Mouse (Mus musculus) MEL (cell line): Measurements from ENCODE around the gene Agpat1. TPM values are rescaled to one million over a fixed set of nuclear protein-coding genes. Genes with fewer than 3 reads are reported as not detected.
A peak's percentile ranks its signal among the peaks of the same experiment; 100 is the strongest.

Experiments
- DNase-seq: peaks from one replicate; pipeline ENCODE4 v3.0.0; 2011; ENCODE audit warnings: low read depth, low spot score
- H3K27ac ChIP-seq: 2 replicates; pipeline ENCODE4 v1.5.1; 2012; ENCODE audit warnings: low read depth, mild to moderate bottlenecking, control low read depth, low read length, moderate library complexity; ENCODE audit not compliant: control insufficient read depth
- H3K27me3 ChIP-seq, 2 experiments: fragments of 150-350 bp in 1 of 2; sonication (generic) in 1 of 2; 2 replicates each; pipeline ENCODE4 v1.6.1; 2012; ENCODE audit warnings: low read length in 2 of 2, mild to moderate bottlenecking in 2 of 2, improper control_type of control experiment in 1 of 2, moderate library complexity in 1 of 2; ENCODE audit not compliant: insufficient read depth in 2 of 2, control insufficient read depth in 1 of 2
- H3K36me3 ChIP-seq, 2 experiments: 2 replicates each; pipeline ENCODE4 v1.6.1; 2012 to 2014; ENCODE audit warnings: low read length in 2 of 2, improper control_type of control experiment in 1 of 2, inconsistent platforms in 1 of 2, mild to moderate bottlenecking in 1 of 2; ENCODE audit not compliant: insufficient read depth in 2 of 2, control insufficient read depth in 1 of 2
- H3K4me1 ChIP-seq, 2 experiments: fragments of 150-350 bp in 1 of 2; sonication (generic) in 1 of 2; 2 replicates each; pipeline ENCODE4 v1.6.1; 2012; ENCODE audit warnings: low read length in 2 of 2, improper control_type of control experiment in 1 of 2, mild to moderate bottlenecking in 1 of 2; ENCODE audit not compliant: insufficient read depth in 2 of 2, control insufficient read depth in 1 of 2
- H3K4me3 ChIP-seq, 2 experiments: fragments of 150-350 bp in 1 of 2; sonication (generic) in 1 of 2; 2 replicates each; pipeline ENCODE4 v1.5.1; 2012; ENCODE audit warnings: low read depth in 2 of 2, low read length in 2 of 2, mild to moderate bottlenecking in 2 of 2, moderate library complexity in 2 of 2, control low read depth in 1 of 2, improper control_type of control experiment in 1 of 2; ENCODE audit not compliant: control insufficient read depth in 1 of 2, insufficient read depth in 1 of 2
- H3K79me2 ChIP-seq: 2 replicates; pipeline ENCODE4 v1.6.1; 2012; ENCODE audit warnings: mild to moderate bottlenecking, low read length, moderate library complexity; ENCODE audit not compliant: control insufficient read depth, poor library complexity, insufficient read depth
- H3K9ac ChIP-seq: 2 replicates; pipeline ENCODE4 v1.6.1; 2012; ENCODE audit warnings: low read depth, mild to moderate bottlenecking, control low read depth, low read length, moderate library complexity; ENCODE audit not compliant: control insufficient read depth, poor library complexity, severe bottlenecking
- H3K9me3 ChIP-seq: fragments of 150-350 bp; sonication (generic); replicated peaks from 2 replicates; pipeline ENCODE4 v1.6.1; 2012; ENCODE audit warnings: mild to moderate bottlenecking, low read length, improper control_type of control experiment, moderate library complexity; ENCODE audit not compliant: insufficient read depth
- CTCF ChIP-seq, 3 experiments: IDR thresholded peaks in 2 of 3; conservative IDR thresholded peaks in 1 of 3; 2 replicates each; pipeline ENCODE4 v1.5.1; 2011 to 2012; ENCODE audit warnings: low read length in 3 of 3, low read depth in 2 of 3, mild to moderate bottlenecking in 2 of 3, improper control_type of control experiment in 1 of 3, inconsistent platforms in 1 of 3, mixed read lengths in 1 of 3, moderate library complexity in 1 of 3; ENCODE audit not compliant: control insufficient read depth in 1 of 3, insufficient read depth in 1 of 3, poor library complexity in 1 of 3, severe bottlenecking in 1 of 3
- ELF1 ChIP-seq: IDR thresholded peaks from 2 replicates; pipeline ENCODE4 v1.6.1; 2014; ENCODE audit warnings: low read depth, mild to moderate bottlenecking, inconsistent platforms, low read length, improper control_type of control experiment, moderate library complexity
- EP300 ChIP-seq, 2 experiments: IDR thresholded peaks; 2 replicates each; pipeline ENCODE4 v1.6.1; 2011; ENCODE audit warnings: improper control_type of control experiment in 2 of 2, low read length in 2 of 2, low read depth in 1 of 2, mild to moderate bottlenecking in 1 of 2
- ETS1 ChIP-seq: IDR thresholded peaks from 2 replicates; pipeline ENCODE4 v1.6.1; 2012; ENCODE audit warnings: low read depth, mild to moderate bottlenecking, inconsistent platforms, low read length, improper control_type of control experiment, moderate library complexity
- GABPA ChIP-seq: IDR thresholded peaks from 2 replicates; pipeline ENCODE4 v1.6.1; 2012; ENCODE audit warnings: low read depth, mild to moderate bottlenecking, inconsistent platforms, low read length, improper control_type of control experiment, moderate library complexity
- GATA1 ChIP-seq: IDR thresholded peaks from 2 replicates; pipeline ENCODE4 v1.6.1; 2011; ENCODE audit warnings: low read depth, low read length, improper control_type of control experiment
- HCFC1 ChIP-seq: IDR thresholded peaks from 2 replicates; pipeline ENCODE4 v1.6.1; 2012; ENCODE audit warnings: low read depth, mild to moderate bottlenecking, inconsistent platforms, low read length, improper control_type of control experiment, moderate library complexity
- JUND ChIP-seq: IDR thresholded peaks from 2 replicates; pipeline ENCODE4 v1.6.1; 2011; ENCODE audit warnings: low read depth, mild to moderate bottlenecking, improper control_type of control experiment, low read length
- MAX ChIP-seq: IDR thresholded peaks from 2 replicates; pipeline ENCODE4 v1.6.1; 2011; ENCODE audit warnings: low read length, improper control_type of control experiment
- MAZ ChIP-seq: IDR thresholded peaks from 2 replicates; pipeline ENCODE4 v1.6.1; 2012; ENCODE audit warnings: low read depth, mild to moderate bottlenecking, inconsistent platforms, low read length, improper control_type of control experiment
- MEF2A ChIP-seq: IDR thresholded peaks from 2 replicates; pipeline ENCODE4 v1.6.1; 2014; ENCODE audit warnings: low read depth, mild to moderate bottlenecking, inconsistent platforms, low read length, improper control_type of control experiment; ENCODE audit not compliant: poor library complexity, insufficient replicate concordance, severe bottlenecking; ENCODE audit errors: extremely low read depth
- MYB ChIP-seq: IDR thresholded peaks from 2 replicates; pipeline ENCODE4 v1.6.1; 2011; ENCODE audit warnings: mild to moderate bottlenecking, low read depth, low read length, improper control_type of control experiment
- NRF1 ChIP-seq: IDR thresholded peaks from 2 replicates; pipeline ENCODE4 v1.6.1; 2014; ENCODE audit warnings: low read depth, mild to moderate bottlenecking, inconsistent platforms, low read length, improper control_type of control experiment, moderate library complexity; ENCODE audit not compliant: poor library complexity, insufficient read depth, severe bottlenecking
- POLR2A ChIP-seq, 2 experiments: IDR thresholded peaks; 2 replicates each; pipeline ENCODE4 v1.6.1; 2011 to 2012; ENCODE audit warnings: low read length in 2 of 2, mild to moderate bottlenecking in 2 of 2, control low read depth in 1 of 2, improper control_type of control experiment in 1 of 2, low read depth in 1 of 2, moderate library complexity in 1 of 2; ENCODE audit not compliant: control insufficient read depth in 1 of 2, insufficient read depth in 1 of 2, poor library complexity in 1 of 2
- POLR2AphosphoS2 ChIP-seq: IDR thresholded peaks from 2 replicates; pipeline ENCODE4 v1.6.1; 2011; ENCODE audit warnings: low read length, improper control_type of control experiment
- RAD21 ChIP-seq: IDR thresholded peaks from 2 replicates; pipeline ENCODE4 v1.6.1; 2011; ENCODE audit warnings: mild to moderate bottlenecking, low read depth, low read length, improper control_type of control experiment
- RCOR1 ChIP-seq: IDR thresholded peaks from 2 replicates; pipeline ENCODE4 v1.6.1; 2012; ENCODE audit warnings: low read depth, mild to moderate bottlenecking, inconsistent platforms, low read length, improper control_type of control experiment
- TAL1 ChIP-seq: IDR thresholded peaks from 2 replicates; pipeline ENCODE4 v1.6.1; 2012; ENCODE audit warnings: mild to moderate bottlenecking, inconsistent platforms, low read length, moderate library complexity, mixed read lengths
- TCF12 ChIP-seq: IDR thresholded peaks from 2 replicates; pipeline ENCODE4 v1.6.1; 2014; ENCODE audit warnings: low read depth, mild to moderate bottlenecking, inconsistent platforms, low read length, improper control_type of control experiment, moderate library complexity
- UBTF ChIP-seq: IDR thresholded peaks from 2 replicates; pipeline ENCODE4 v1.6.1; 2012; ENCODE audit warnings: low read depth, mild to moderate bottlenecking, inconsistent platforms, low read length, improper control_type of control experiment, moderate library complexity, borderline replicate concordance; ENCODE audit not compliant: insufficient read depth
- USF1 ChIP-seq: IDR thresholded peaks from 2 replicates; pipeline ENCODE4 v1.6.1; 2014; ENCODE audit warnings: low read depth, mild to moderate bottlenecking, inconsistent platforms, low read length, improper control_type of control experiment, moderate library complexity
- ZKSCAN1 ChIP-seq: IDR thresholded peaks from 2 replicates; pipeline ENCODE4 v1.6.1; 2012; ENCODE audit warnings: low read depth, mild to moderate bottlenecking, inconsistent platforms, low read length, improper control_type of control experiment, moderate library complexity
- ZMIZ1 ChIP-seq: IDR thresholded peaks from 2 replicates; pipeline ENCODE4 v1.6.1; 2012; ENCODE audit warnings: low read depth, mild to moderate bottlenecking, inconsistent platforms, low read length, improper control_type of control experiment, moderate library complexity
- polyA plus RNA-seq, 2 experiments: library from polyadenylated mRNA; stranded (reverse) in 1 of 2; unstranded in 1 of 2; fragments of >175 nt in 1 of 2; fragments of >200 nt in 1 of 2; gene quantifications; 2 replicates each; pipeline versions ENCODE4 v1.2.1 to v1.2.4; 2012; ENCODE audit warnings: low replicate concordance in 2 of 2, low read depth in 1 of 2; ENCODE audit not compliant: insufficient read length in 2 of 2, insufficient read depth in 1 of 2, missing spikeins in 1 of 2
- total RNA-seq: library from RNA; depleted of rRNA; stranded (reverse); fragments of 300-350 nt; gene quantifications from 2 replicates; pipeline ENCODE4 v1.2.3, GENCODE M21; 2012

Gene Agpat1
- total and polyA plus RNA-seq, 3 experiments = 85.2 to 153 TPM; not detected in 1

- TF ChIP-seq TCF12 (peak; percentile 49), RAD21 (no peak), ZMIZ1 (peak; percentile 52; the same call in 1 of the 2 replicates), POLR2AphosphoS2 (peak; percentile 58; the same call in 1 of the 2 replicates), ZKSCAN1 (no peak), MEF2A (no peak)
Measured at GRCm38 (mm10) chr17:34591994-34592375, 12.1 kb upstream of the Agpat1 start (continued).

GRCm38 (mm10) chr17:34592581-34593549 lies 11.2 kb upstream of the Agpat1 start:
- no peaks in the 10 kb centered on the region for H3K9me3 ChIP-seq
- peak overlapping the region; percentile 44 to 98 for H3K4me3 ChIP-seq
- peak overlapping the region; percentile 11 for H3K27ac ChIP-seq
- peaks cover 11% of the 10 kb centered on the region for H3K79me2 ChIP-seq
- peak; percentile 34 for DNase-seq
- H3K4me1 ChIP-seq = peaks cover 11 to 42% of the 10 kb centered on the region in 2 experiments
- H3K9ac ChIP-seq = peak overlapping the region; percentile 99
- H3K36me3 ChIP-seq = peaks cover 0 to 29% of the 10 kb centered on the region in 2 experiments; a peak in 3 of 4 replicates
- TF ChIP-seq ELF1 (no peak), ETS1 (no peak), GATA1 (no peak), TAL1 (no peak), NRF1 (no peak), UBTF (no peak), USF1 (no peak), EP300 (IDR thresholded peaks at IDR 0.05; ENCODE audit: low read depth in 1 of 2, low read length in 2 of 2) (no peak), GABPA (no peak), JUND (no peak), POLR2A (IDR thresholded peaks at IDR 0.05; ENCODE audit: control insufficient read depth in 1 of 2, insufficient read depth in 1 of 2, low read depth in 1 of 2, low read length in 2 of 2, poor library complexity in 1 of 2) (no peak), MYB (no peak), ZMIZ1 (no peak), HCFC1 (no peak), CTCF (IDR thresholded peaks at IDR 0.05 in 2 of 3, conservative IDR thresholded peaks at IDR 0.05 in 1 of 3; ENCODE audit: control insufficient read depth in 1 of 3, insufficient read depth in 1 of 3, low read depth in 2 of 3, low read length in 3 of 3, poor library complexity in 1 of 3, severe bottlenecking in 1 of 3) (no peak), MAX (no peak), MAZ (no peak), RCOR1 (no peak)
- H3K27me3 ChIP-seq = no peaks in the 10 kb centered on the region
